Mouse (Mus musculus) adrenal gland, adult 10 weeks (tissue): ENCODE data around the gene Ryr3. TPM values are rescaled to one million over a fixed set of nuclear protein-coding genes. Genes with fewer than 3 reads are reported as not detected.

Experiments
- polyA plus RNA-seq: library from polyadenylated mRNA; stranded (reverse); fragments of 350-450 nt; fragmentation: Illumina TruSeq; extraction: RNeasy Lipid Tissue Mini Kit (QIAGEN cat#74804); gene quantifications from one replicate; pipeline ENCODE4 v1.2.3, GENCODE M21; 2014; ENCODE audit warnings: low read depth, low replicate concordance

The Ryr3 gene
- polyA plus RNA-seq = 0.82 TPM

DNA sequence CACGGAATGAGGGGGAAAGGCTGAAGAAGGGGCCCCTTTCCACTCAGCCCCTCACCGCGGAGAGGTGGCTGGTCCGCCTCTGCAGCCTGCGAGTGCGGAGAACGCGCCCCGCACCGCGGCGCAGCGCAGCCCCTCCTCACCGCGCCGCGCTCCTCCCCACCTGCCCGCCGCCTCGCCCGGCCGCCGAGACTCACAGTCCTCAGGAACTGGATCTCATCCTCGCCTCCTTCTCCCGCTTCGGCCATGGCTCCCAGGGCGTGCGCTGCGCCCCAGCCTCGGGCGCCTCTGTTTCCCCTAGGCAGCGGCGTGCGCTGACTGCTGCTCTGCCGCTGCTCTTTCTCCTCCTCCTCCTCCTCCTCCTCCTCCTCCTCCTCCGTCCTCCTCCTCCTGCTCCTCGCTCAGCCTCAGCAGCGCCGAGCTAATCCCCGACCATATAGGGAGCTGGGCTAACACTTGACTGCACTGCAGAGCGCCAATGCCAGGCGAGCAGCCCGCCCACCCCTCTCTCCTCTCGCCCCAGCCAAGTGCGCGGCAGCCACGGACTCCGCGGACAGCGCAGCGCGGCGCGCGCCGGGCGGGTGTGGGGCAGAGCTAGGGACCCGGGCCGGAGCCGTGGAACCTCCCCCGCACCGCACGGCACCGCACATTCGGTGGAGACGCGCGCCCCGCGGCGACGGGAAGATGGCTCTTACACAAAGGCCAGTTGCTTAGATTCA, at the start of gene Ryr3:
Ryr3 (minus strand) TSS at position 351 of the 716 bp plus-strand sequence.

Other genes starting within 250 kb of the Ryr3 start
- gene Tmco5b, start 68.6 kb upstream of the Ryr3 start, polyA plus RNA-seq = not detected
- 3.0 TPM for gene Fmn1, start 110.6 kb upstream of the Ryr3 start, polyA plus RNA-seq